Mouse (Mus musculus) WW6 (cell line): ENCODE results near the gene Strn3.
"Not testable (repeated sequence)": the region's sequence is repeated elsewhere in the genome, so short reads cannot be mapped to it uniquely, and the experiment has no call there.

Experiments
- DNase-seq: peaks from one replicate; pipeline ENCODE4 v3.0.0-alpha.2; 2013; ENCODE audit warnings: low read depth, low spot score

Gene Strn3

DNA sequence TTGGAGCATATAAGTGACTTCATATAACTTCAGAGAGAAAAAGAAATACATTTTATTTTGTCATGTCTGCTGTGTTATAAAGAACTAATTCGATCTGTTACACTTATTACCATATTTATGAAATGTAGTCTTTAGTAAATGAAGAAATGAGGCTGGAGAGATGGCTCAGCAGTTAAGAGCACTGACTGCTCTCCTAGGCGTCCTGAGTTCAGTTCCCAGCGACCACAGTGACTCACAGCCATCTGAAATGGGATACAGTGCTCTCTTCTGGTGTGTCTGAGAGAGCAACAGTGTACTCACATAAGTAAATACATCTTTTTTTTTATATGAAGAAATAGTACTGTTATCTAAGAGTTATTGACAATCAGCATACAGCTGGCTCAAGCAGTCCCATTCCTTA, 1.7 kb upstream of the Strn3 start:
- DNase-seq: no peak

DNA sequence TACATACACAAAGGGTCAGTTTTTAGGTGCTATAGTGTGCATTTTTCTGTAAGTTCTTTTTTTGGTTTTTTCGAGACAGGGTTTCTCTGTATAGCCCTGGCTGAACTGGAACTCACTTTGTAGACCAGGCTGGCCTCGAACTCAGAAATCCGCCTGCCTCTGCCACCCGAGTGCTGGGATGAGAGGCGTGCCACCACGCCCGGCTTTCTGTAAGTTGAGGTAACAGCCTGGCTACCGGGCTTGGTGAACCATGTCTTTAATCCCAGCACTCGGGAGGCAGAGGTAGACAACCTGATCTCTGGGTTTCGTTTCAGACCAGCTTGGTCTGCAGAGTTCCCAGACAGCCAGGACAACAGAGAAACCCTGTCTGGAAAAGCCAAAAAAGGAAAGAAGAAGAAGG, 1.2 kb upstream of the Strn3 start:
- DNase-seq: not testable (repeated sequence)

DNA sequence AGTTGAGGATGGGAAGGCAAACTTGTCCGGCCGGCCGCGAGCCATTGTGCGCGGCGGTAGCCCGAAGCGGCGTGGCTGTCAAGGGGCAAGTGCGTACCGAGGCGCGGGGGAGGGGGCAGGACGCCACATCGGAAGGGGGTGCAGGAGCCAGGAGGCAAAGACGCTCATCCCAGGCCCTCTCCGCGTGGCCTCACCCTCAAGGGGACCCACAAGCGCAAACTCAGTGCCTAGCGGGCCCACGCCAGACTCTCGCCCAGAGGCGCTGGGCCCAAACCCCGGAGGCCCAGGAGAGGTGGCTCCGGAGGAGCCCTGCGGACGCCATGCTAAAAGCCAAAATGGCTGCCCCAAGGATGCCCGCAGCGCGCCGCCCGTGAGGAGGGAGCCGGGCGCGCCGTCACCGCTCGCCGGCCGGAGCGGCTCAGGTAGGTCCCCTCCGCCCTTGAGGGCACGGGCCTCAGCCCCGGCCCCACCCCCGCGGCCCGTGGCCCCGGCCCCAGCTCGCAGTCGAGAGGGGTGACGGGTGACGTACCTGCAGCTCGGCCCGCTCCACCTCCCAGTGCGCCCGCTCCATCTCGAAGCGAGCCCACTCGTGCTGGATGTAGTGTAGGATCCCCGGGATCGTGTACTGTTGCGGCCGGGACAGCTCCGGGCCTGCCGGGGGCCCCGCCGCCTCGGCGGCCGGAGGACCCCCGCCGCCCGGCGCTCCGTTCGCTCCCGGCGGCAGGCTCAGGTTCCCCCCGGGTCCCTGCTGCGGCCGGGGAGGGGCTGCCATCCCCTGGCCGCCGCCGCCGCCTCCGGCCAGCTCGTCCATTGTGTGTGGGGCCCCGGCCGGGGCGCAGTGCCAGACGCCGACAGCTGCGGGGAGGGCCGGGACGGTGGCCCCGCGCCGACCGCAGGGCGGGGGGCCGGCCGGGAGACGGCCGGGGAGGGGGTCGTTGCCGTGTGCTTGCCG, 528 bp downstream of the Strn3 start, which contains the start of gene Ap4s1:
TSS of gene Ap4s1 (plus strand) at position 141 of the 952 bp plus-strand sequence.
- DNase-seq: no peak

DNA sequence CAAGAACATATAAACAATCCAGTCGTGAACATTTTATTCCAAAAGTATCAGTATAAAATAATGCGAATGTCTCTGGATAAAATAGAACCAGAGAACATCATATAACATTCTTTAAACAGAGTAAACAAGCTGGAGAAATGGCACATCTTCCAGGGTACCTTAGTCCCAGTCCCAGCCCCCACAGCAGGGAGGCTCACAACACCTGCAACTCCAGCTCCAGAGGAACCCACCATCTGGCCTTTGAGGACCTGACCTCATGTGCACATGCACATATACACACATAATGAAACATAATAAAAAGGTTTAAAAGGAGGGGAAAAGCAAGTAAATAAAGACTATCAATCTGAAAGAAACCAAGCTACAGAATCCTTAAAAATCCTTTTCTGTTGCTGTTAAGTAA, 3.2 kb downstream of the Strn3 start:
- no peak for DNase-seq

DNA sequence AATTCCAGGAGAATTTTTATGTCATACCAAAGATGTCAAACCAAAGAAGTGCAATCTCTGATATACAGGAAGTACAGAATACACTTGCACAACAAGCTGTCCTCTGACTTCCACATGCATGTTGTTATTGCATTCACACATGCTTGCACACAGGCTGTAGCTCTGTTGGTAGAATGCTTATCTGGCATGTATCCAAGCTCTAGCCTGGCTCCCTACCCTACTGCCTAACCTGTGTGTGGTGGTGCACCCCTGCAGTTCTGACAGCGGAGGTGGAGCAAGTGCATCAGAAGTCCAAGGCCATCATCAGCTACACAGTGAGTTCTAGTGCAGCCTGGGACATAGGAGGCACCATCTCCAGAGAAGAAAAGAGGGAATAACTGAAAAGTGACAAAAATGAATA, 12.9 kb downstream of the Strn3 start:
- no peak for DNase-seq

DNA sequence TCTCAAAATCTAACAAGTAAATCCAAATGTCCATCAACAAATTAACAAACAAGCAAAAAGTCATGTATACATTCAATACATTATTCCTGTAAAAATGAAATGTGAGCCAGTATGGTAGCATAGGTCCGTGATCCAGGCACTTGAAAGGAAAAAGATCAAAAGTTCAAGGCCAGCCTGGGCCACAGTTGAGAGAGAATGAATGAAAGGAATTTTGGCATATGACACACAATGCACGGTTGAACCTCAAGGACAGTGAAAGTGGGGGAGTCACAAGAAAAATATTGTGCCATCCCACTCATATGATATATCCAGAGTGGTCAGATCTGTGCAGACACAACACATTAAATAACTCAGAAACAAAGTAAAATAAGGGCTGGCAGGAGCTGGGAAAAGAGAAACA, 15.3 kb downstream of the Strn3 start:
- no peak for DNase-seq

DNA sequence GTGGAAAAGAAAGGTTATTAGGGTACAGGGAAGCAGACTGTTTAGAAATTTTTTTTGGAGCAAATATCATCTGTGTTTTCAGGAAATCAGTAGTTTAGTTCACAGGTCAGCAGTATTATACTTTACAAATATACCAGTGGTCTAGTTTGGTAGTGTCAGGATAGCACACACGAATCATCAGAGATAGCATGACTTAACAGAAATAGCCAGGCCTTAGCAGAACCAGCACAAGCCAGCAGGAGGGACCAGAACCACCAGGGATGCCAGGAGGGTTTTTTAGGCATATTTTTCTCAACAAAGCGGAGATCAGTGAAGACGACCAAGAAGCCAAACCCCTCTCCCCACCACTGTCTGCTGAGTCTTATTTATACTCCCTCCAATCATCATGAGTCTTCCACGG, 18.4 kb downstream of the Strn3 start:
- DNase-seq: no peak

DNA sequence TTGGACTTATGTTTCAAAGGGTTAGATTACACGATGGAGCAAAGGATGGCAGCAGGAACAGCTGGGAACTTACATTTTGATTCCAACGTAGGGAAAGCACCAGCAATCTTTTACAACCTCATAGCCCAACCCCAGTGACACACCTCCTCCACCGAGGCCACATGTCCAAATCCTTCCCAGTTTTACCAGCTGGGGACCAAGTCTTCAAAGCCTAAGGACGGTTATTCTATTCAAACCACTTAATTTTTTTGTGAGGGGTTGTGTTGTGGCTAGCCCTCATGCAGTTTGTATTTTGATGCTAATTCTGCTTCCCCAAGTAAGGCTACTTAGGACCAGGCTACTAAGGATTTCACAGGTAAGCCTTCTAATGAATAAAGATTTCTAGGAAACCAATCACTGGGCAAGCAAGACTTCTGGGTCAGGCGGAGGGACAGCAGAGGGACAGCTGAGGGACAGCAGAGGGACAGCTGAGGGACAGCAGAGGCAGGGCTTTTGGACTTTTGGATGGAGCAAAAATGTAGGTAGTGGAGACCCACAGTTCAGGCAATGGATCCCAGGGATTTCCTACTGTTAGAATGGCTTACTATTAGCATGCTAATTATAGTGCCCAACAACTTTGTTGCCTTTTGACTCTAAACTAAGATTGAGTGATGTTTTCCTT, 20.3 kb downstream of the Strn3 start:
- DNase-seq: no peak

DNA sequence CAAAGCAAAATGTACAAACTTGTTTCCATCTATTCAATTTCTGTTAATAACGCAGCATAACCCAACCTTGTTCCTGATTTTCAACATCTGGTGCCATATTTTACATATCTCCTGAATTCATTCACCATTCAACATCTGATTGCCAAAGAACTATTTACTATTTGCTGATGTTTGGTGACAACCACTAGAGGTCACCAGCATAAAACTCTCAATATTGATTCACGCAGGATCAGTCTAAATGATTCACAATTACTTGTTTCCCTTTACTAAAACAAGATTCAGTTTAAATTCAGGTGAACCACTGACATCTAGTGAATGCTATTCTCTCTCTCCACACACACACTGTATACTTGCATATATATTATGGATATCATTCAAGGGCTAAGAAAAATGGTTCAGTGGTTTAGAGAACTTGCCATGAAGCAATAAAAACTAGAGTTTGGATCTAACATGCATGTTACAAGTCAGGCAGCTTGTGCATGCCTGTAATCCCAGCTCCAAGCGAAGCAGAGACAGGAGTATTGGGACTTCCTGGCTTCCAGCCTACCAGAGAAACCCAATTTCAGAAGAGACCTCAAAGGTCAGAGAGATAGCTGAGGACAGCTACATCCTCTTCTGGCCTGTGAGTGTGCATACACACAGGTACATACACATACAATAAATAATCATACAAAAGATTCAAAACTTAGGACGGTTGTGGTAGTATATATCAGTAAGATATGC, 24.8 kb downstream of the Strn3 start:
- no peak for DNase-seq

DNA sequence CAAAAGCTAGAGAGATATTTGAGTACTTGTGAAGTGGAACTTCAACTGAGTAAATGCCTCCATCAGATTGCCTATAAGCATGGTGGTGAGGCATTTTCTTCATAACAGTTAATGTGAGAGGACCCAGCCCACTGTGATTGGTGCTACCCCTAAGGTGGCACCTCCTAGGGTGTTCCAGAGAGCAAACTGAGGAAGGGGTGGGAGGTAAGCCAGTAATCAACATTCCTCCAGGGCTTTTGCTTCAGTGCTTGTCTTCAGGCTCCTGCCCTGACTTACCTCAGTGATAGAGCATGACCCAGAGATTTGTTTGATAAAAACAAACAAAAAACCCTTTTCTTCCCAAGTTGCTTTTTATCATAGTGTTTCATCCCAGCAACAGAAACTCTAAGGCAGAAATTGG, 27.8 kb downstream of the Strn3 start:
- DNase-seq: no peak

DNA sequence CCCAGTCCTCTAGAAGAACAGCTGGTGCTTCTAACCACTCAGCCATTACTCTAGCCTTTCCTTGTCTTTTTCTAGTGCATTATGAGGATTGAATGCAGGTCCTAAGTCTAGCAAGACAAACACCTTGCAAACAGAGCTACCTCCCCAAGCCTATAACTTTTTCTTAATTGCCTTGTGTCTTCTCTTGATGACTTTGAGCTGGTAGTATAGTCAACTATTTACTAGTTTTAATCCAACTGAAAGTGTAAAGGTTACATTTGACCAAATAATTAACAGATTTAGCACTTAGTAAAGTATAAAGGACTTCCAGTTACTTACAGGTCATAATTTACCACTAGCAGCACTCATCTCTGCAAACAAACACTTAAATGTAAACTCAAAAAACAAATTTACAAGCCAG, 28.7 kb downstream of the Strn3 start:
- DNase-seq: no peak

DNA sequence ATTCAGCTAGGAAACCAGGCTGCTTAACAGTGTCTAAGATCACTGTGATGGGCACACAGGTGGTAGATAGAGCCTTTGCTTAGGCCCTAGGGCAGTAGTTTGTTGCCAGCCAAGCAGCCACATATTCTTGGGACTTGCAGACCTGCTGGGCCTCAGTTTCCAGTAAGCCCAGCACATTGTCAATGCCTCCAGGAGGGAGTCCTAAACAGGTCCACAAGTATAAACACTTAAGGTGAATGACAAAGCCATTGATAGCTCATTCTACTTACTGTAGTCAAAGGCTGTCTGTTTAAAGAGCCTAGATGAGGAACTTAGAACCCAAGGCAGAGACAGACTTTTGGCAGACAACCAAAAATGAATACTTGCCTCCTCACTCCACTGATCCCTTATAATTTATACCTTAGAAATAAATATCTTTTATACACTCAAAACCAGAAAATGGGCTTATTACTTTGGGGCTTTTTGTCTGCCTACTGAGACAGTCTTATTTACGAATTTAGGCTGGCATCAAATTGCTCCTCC, 35.7 kb downstream of the Strn3 start:
- no peak for DNase-seq

DNA sequence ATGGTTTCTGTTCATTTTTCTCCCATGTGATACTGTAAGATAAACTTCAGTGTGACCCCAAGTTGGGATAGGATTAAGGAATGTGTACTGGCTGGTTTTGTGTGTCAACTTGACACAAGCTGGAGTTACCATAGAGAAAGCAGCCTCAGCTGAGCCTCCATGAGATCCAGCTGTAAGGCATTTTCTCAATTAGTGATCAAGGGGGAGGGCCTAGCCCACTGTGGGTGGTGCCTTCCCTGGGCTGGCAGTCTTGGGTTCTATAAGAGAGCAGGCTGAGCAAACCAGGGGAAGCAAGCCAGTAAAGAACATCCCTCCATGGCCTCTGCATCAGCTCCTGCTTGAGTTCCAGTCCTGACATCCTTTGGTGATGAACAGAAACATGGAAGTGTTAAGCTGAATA, 42.3 kb downstream of the Strn3 start:
- not testable (repeated sequence) for DNase-seq

DNA sequence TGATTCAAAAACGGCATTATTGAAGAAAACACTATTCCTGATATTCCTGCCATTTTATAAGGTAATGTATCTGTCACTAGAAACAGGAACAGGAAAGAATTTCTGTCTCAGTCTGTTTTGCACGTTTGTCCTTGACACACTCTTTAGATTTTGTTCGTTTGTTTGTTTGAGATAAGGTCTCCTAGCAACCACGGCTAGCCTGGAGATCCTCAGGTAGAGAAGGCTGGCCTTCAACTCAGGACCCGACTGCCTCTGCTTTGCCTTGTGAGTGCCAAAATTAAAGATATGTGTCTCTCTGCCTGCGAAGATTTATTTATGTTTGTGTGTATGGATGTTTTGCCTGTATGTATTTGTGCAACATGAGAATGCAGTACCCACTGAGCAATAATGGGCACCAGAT, 49.8 kb downstream of the Strn3 start:
- DNase-seq: no peak

DNA sequence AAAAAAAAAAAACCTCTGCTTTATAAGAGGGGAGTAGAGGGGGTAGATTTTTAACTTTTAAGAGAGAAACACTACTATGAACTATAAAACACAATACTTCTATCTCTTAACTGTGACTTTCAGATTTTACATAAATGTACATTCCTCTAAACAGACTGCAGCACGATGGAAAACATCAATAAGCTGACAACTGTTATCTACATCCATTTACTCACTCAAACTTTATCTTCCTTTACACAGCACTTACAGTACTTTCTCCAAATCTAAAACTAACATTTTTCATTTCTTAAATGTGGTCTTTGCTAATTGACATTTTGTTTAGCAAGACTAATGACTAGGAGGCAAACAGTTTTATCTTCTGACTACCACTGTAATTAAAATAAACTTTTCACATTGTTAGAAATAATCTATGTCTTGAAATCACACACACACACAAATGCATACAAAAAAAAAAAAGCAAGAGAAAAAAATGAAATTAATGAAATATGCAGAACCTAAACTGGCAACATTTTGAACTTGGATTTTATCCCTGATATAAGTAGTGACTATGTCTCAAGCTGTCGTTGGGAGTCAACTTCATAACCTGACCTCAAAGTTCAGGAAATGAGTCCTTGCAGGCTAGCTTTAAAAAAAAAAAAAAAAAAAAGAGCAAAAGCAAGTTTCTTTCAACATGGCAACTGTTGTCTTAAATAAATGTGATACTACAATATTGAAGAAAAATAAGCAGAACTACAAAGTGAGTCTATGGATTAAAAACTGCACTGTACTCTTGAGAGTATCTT, 54.8 kb downstream of the Strn3 start:
- no peak for DNase-seq

DNA sequence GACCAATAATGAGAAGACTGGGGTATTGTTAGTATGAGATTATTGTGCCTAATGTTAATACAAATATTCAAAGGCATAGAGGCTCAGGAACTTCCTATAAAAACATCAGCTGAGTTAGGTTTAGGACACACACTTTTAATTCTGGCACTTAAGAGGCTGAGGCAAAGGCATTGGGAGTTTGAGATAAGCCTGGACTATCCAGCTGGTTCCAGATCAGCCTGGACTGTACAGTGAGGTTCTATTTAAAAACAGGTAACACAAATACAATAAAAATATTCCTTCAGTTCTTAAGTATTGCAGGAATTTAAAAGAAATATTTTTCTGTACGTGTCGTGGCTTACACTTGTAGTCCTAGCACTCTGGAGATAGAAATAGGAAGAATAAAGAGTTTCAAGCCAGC, 55.4 kb downstream of the Strn3 start:
- no peak for DNase-seq

DNA sequence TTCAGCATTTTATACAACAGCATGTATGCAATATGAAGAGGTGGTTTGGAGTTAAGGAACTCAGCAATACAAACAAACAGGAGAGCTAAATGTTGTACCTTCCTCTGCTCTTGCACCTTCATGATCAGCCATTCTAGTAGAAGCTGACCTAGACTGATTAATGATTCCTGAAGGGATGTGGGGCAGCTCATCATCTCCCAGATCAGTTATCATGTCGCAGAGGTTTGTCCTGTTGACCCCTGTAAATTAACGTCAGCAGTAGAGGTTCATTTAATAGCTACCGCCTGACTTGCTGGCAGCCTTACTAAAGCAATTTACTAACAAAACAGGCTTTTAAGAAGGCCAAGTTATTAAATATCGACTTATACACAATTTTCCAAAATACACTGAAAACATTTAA, 58.2 kb downstream of the Strn3 start:
- no peak for DNase-seq

DNA sequence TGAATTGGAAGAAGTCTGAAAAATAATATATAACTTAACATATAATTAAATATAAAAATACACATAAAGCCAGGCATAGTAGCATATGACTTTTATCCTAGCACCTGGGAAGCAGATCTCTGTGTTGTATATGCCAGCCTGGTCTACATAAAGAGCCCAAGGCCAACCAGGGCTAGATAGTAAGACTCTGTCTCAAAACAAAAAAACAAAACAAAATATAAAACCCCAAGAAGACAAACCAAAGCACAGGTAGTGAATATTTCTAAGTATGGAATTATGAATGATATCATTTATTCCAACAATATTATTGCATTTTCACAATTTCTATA, 68.4 kb downstream of the Strn3 start:
- DNase-seq: no peak

DNA sequence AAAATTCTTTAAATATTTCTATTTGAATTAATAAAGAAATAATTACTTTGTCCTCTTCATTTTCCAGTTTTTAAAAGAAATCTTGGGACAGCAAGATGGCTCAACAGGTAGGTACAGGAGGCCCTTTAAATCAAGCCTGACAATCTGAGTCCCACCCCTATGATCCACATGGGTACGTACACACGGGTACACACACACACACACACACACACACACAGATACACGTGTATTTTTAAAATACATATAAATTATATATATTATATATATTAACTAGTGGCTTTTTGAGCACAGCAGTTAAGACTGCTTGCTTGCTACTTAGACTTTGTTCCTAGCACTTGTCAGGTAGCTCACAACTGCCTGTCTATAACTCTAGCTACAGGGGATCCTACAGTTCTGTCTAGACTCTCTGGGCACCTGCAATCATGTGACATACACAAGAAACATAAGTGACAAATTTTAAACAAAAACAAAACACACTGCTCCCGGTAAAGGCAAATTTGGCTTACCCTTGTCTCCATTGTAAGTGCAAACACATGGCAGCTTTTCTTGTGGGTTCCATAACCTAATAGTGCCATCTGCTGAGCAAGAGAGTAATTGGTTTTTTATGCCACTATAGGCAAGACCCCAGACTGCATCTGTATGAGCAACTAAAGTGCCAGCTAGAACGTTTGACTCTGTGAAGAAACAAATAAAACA, 68.9 kb downstream of the Strn3 start:
- no peak for DNase-seq

DNA sequence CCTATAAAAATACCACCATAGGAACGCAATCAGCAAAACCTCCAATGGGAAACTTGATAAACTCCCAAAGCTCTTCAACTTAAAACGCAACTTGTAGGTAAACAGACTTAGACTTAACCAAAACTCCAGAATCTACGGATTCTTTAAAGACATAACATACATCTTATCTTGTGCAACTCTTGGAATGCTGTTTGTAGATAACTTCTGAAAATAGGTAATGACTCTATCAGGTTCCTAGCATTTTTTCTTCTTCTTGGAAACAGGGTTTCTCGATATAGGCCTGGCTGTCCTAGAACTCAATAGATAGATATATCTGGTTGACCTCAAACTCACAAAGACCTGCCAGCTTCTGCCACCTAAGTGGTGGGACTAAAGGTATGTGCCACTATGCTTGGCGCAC, 70.5 kb downstream of the Strn3 start:
- no peak for DNase-seq

DNA sequence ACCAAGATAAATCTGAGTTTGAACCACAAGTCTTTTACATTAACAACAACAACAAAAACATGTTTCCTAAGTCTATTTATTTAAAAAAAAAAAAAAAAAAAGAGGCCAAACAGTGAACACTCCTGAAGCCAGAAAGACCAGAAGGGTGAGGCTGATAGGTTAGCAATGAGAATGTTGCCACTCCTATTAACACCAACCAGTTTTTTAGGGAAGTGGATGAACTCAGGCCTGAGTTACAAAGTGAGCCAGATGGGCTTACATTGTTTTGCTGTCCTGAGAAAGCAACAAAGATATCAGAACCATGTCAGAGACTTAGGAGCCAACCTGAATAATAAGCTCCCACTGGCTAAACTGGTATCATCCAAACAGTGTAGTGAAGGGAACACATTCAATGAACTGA, 71.1 kb downstream of the Strn3 start:
- DNase-seq: no peak
